Mouse (Mus musculus): ENCODE measurements around the gene Fam133b.
"Not testable (repeated sequence)": the region's sequence is repeated elsewhere in the genome, so short reads cannot be mapped to it uniquely, and the experiment has no call there.

Fam133b gene

GRCm38 (mm10) chr5:3600298-3600697 is 56.7 kb downstream of the Fam133b start:
- DNase-seq (ENCODE audit: low spot score): no peak

- DNase-seq (ENCODE audit: low spot score): no peak
Observed at GRCm38 (mm10) chr5:3600790-3601189, 57.2 kb downstream of the Fam133b start.

DNA sequence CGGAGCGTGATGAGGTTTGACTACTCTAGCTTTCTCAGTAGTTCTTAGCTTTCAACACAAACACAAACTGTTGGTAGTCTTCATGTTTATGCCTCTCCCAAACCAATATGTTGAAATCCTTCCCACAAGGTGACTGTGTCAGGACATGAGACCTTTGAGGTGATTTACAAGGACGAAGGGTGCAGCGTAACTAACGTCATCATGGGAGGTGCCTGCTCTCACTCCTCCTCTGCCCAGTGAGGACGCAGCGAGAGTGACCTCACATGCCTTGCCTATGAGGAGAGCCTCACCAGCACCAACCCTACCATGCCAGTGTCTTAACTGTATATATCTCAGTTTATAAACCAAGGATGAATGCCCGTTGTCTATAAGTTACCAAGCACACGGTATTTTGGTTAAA is 63.5 kb downstream of the Fam133b start:
- no peak for DNase-seq (ENCODE audit: low spot score)

GRCm38 (mm10) chr5:3609241-3609640 is 65.6 kb downstream of the Fam133b start:
- no peak for DNase-seq (ENCODE audit: low spot score)

DNA sequence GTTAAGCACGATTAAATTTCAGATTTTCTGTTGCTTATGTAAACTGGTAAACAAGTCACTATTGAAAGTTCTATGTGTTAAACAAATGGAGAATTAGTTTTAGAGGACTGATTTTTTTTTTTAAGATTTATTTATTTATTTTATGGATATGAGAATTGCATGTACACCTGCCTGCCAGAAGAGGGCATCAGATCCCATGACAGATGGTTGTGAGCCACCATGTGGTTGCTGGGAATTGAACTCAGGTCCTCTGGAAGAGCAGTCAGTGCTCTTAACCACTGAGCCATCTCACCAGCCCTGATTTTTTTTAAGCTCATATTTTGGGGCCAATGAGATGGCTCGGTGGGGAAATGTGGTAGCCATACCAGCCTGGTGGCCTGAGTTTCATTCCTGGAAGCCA is 68.2 kb downstream of the Fam133b start:
- DNase-seq (ENCODE audit: low spot score): not testable (repeated sequence)

Data from layer of hippocampus, adult 11-12 months (tissue).